Mouse (Mus musculus) liver, embryonic 14.5 days (tissue): ENCODE measurements around the gene Ddx52. TPM values are rescaled to one million over a fixed set of nuclear protein-coding genes. Genes with fewer than 3 reads are reported as not detected.

ENCODE experiments used
- ATAC-seq: fragments of 200-750 bp; cut with Nextera tagmentation; 2 replicates; pipeline ENCODE4 v1.8.0; 2017; ENCODE audit warnings: moderate number of reproducible peaks, mild to moderate bottlenecking, moderate library complexity; ENCODE audit not compliant: insufficient read depth
- DNase-seq, 3 experiments: peaks; one replicate each; pipeline ENCODE4 v3.0.0-alpha.2; 2012 to 2013; ENCODE audit warnings: low read depth in 3 of 3, low spot score in 3 of 3
- H3K27ac ChIP-seq: fragments of 300-500 bp; sonication (generic); 2 replicates; pipeline ENCODE4 v1.5.1; 2014; ENCODE audit warnings: moderate library complexity, mild to moderate bottlenecking, control low read depth, inconsistent platforms
- H3K27me3 ChIP-seq: fragments of 300-500 bp; sonication (generic); 2 replicates; pipeline ENCODE4 v1.6.1; 2014; ENCODE audit warnings: mild to moderate bottlenecking, low read length, moderate library complexity; ENCODE audit not compliant: control insufficient read depth, insufficient read depth
- H3K36me3 ChIP-seq: fragments of 300-500 bp; sonication (generic); replicated peaks from 2 replicates; pipeline ENCODE4 v1.6.1; 2014; ENCODE audit warnings: low read depth; ENCODE audit not compliant: control insufficient read depth, insufficient read depth
- H3K4me1 ChIP-seq, 2 experiments: fragments of 200-500 bp in 1 of 2; fragments of 300-500 bp in 1 of 2; sonication (generic) in 1 of 2; replicated peaks; 2 replicates each; pipeline ENCODE4 v1.6.1; 2012 to 2014; ENCODE audit warnings: antibody characterized with exemption in 1 of 2, inconsistent platforms in 1 of 2, low read length in 1 of 2; ENCODE audit not compliant: control insufficient read depth in 2 of 2, insufficient read depth in 2 of 2
- H3K4me2 ChIP-seq: fragments of 300-500 bp; sonication (generic); 2 replicates; pipeline ENCODE4 v1.6.1; 2014; ENCODE audit warnings: low read depth, mild to moderate bottlenecking, control low read depth, moderate library complexity
- H3K4me3 ChIP-seq, 2 experiments: fragments of 200-500 bp in 1 of 2; fragments of 300-500 bp in 1 of 2; sonication (generic) in 1 of 2; 2 replicates each; pipeline ENCODE4 v1.5.1; 2012 to 2014; ENCODE audit warnings: low read depth in 2 of 2, low read length in 2 of 2, mild to moderate bottlenecking in 2 of 2, control low read depth in 1 of 2, inconsistent platforms in 1 of 2, moderate library complexity in 1 of 2; ENCODE audit not compliant: insufficient read depth in 1 of 2
- H3K9ac ChIP-seq: fragments of 300-500 bp; sonication (generic); replicated peaks from 2 replicates; pipeline ENCODE4 v1.6.1; 2014; ENCODE audit warnings: mild to moderate bottlenecking, control low read depth, moderate library complexity
- H3K9me3 ChIP-seq: fragments of 300-500 bp; sonication (generic); 2 replicates; pipeline ENCODE4 v1.6.1; 2016; ENCODE audit warnings: low read length, mixed read lengths; ENCODE audit not compliant: control insufficient read depth
- CTCF ChIP-seq: IDR thresholded peaks from 2 replicates; pipeline ENCODE4 v1.5.1; 2016; ENCODE audit warnings: antibody characterized with exemption, low read depth, control low read depth
- EP300 ChIP-seq: IDR thresholded peaks from 2 replicates; pipeline ENCODE4 v1.6.1; 2016; ENCODE audit warnings: antibody characterized with exemption, low read depth
- WGBS: fragments of 180-500 bp; shearing (Covaris S2); extraction: QIAGEN DNeasy Blood & Tissue Kit; methylation state at CpG from one replicate; pipeline ENCODE4 v1.1.7; 2014; ENCODE audit not compliant: insufficient replicate concordance; 5-methylcytosine and 5-hydroxymethylcytosine counted together
- polyA plus RNA-seq, 2 experiments: library from polyadenylated mRNA; depleted of rRNA in 1 of 2; stranded (reverse) in 1 of 2; unstranded in 1 of 2; fragments of >200 nt; fragmentation: Nextera tagmentation in 1 of 2; extraction: Ambion mirVana in 1 of 2; gene quantifications; 2 replicates each; pipeline versions ENCODE4 v1.2.1 to v1.2.3; 2012 to 2014

Ddx52 gene
- polyA plus RNA-seq, 2 experiments, result 8.6 to 16.6 TPM

GRCm38 (mm10) chr11:84011050-84011449, 69.2 kb downstream of the Ddx52 start:
- Histone ChIP-seq H3K4me2 (no peak overlapping the region), H3K4me1 (no peaks in the 10 kb centered on the region), H3K27me3 (no peaks in the 10 kb centered on the region), H3K9ac (no peak overlapping the region), H3K36me3 (peaks cover 9% of the 10 kb centered on the region), H3K4me3 (no peak overlapping the region), H3K27ac (no peak overlapping the region), H3K9me3 (no peaks in the 10 kb centered on the region)
- ATAC-seq (no peak), DNase-seq (no peak)
- TF ChIP-seq CTCF, result no peak
- TF ChIP-seq EP300, result no peak
- WGBS, result 77% methylated on average over 12 of the region's 12 CpGs

GRCm38 (mm10) chr11:84011576-84011975, 69.7 kb downstream of the Ddx52 start:
- Histone ChIP-seq H3K9me3 (no peaks in the 10 kb centered on the region), H3K36me3 (peaks cover 9% of the 10 kb centered on the region), H3K4me2 (no peak overlapping the region), H3K9ac (no peak overlapping the region), H3K27ac (no peak overlapping the region), H3K27me3 (no peaks in the 10 kb centered on the region), H3K4me1 (no peaks in the 10 kb centered on the region), H3K4me3 (no peak overlapping the region)
- 76% methylated on average over 2 of the region's 2 CpGs for WGBS
- ATAC-seq, result no peak
- no peak for DNase-seq
- no peak for TF ChIP-seq EP300
- TF ChIP-seq CTCF, result no peak

Other genes with a start within 250 kb of the Ddx52 start
- gene Wfdc17, start 238.1 kb upstream of the Ddx52 start, polyA plus RNA-seq (2012; rRNA removed), result 7.4 and 7.9 TPM in 2 replicates
- 15.6 and 21.7 TPM in 2 replicates for gene Wfdc17, start 238.1 kb upstream of the Ddx52 start, polyA plus RNA-seq (2014; fragmentation: Nextera tagmentation; extraction: Ambion mirVana)
- not detected in 2 replicates for gene Wfdc18, start 233.0 kb upstream of the Ddx52 start, polyA plus RNA-seq (2012; rRNA removed)
- gene Wfdc18, start 233.0 kb upstream of the Ddx52 start, polyA plus RNA-seq (2014; fragmentation: Nextera tagmentation; extraction: Ambion mirVana), result not detected in 2 replicates
- 4.9 and 6.5 TPM in 2 replicates for gene Wfdc21, start 195.1 kb upstream of the Ddx52 start, polyA plus RNA-seq (2012; rRNA removed)
- 12.4 and 22.8 TPM in 2 replicates for gene Wfdc21, start 195.1 kb upstream of the Ddx52 start, polyA plus RNA-seq (2014; fragmentation: Nextera tagmentation; extraction: Ambion mirVana)
- 3.6 and 3.8 TPM in 2 replicates for gene Heatr6, start 188.4 kb upstream of the Ddx52 start, polyA plus RNA-seq (2012; rRNA removed)
- 5.6 and 6.0 TPM in 2 replicates for gene Heatr6, start 188.4 kb upstream of the Ddx52 start, polyA plus RNA-seq (2014; fragmentation: Nextera tagmentation; extraction: Ambion mirVana)
- 1.8 and 2.2 TPM in 2 replicates for gene Hnf1b, start 92.0 kb upstream of the Ddx52 start, polyA plus RNA-seq (2012; rRNA removed)
- 2.4 and 2.9 TPM in 2 replicates for gene Hnf1b, start 92.0 kb upstream of the Ddx52 start, polyA plus RNA-seq (2014; fragmentation: Nextera tagmentation; extraction: Ambion mirVana)
- gene Synrg, start 22.4 kb downstream of the Ddx52 start, polyA plus RNA-seq (2012; rRNA removed), result 3.1 and 3.9 TPM in 2 replicates
- 3.9 and 4.8 TPM in 2 replicates for gene Synrg, start 22.4 kb downstream of the Ddx52 start, polyA plus RNA-seq (2014; fragmentation: Nextera tagmentation; extraction: Ambion mirVana)
- 0.60 and 0.61 TPM in 2 replicates for gene Dusp14, start 127.2 kb downstream of the Ddx52 start, polyA plus RNA-seq (2012; rRNA removed)
- gene Dusp14, start 127.2 kb downstream of the Ddx52 start, polyA plus RNA-seq (2014; fragmentation: Nextera tagmentation; extraction: Ambion mirVana), result 1.1 and 1.2 TPM in 2 replicates
- 6.8 and 9.6 TPM in 2 replicates for gene Tada2a, start 187.5 kb downstream of the Ddx52 start, polyA plus RNA-seq (2012; rRNA removed)
- gene Tada2a, start 187.5 kb downstream of the Ddx52 start, polyA plus RNA-seq (2014; fragmentation: Nextera tagmentation; extraction: Ambion mirVana), result 7.9 and 9.0 TPM in 2 replicates
- gene Acaca, start 187.6 kb downstream of the Ddx52 start, polyA plus RNA-seq (2012; rRNA removed), result 4.0 and 4.7 TPM in 2 replicates
- 6.6 and 7.0 TPM in 2 replicates for gene Acaca, start 187.6 kb downstream of the Ddx52 start, polyA plus RNA-seq (2014; fragmentation: Nextera tagmentation; extraction: Ambion mirVana)
- gene Gm11437, start 225.4 kb downstream of the Ddx52 start, polyA plus RNA-seq (2012; rRNA removed), result not detected in 2 replicates
- gene Gm11437, start 225.4 kb downstream of the Ddx52 start, polyA plus RNA-seq (2014; fragmentation: Nextera tagmentation; extraction: Ambion mirVana), result not detected in 2 replicates